Mouse (Mus musculus): ENCODE measurements around the gene Nfia. TPM values are rescaled to one million over a fixed set of nuclear protein-coding genes. Genes with fewer than 3 reads are reported as not detected.
A peak's percentile ranks its signal among the peaks of the same experiment; 100 is the strongest.

Gene Nfia
- polyA plus RNA-seq, 1 experiment from 2014 or later = 78.4 TPM

GRCm38 (mm10) chr4:97757207-97757977 is 15.1 kb upstream of the Nfia start:
- WGBS = under 1% methylated on average over 38 of the region's 38 CpGs
- H3K4me1 ChIP-seq (ENCODE audit: control insufficient read depth, insufficient read depth, low read length) = peaks cover 6% of the 10 kb centered on the region; the same call in 1 of the 2 replicates
- peak overlapping the region; percentile 41 for H3K4me3 ChIP-seq (ENCODE audit: low read depth, low read length)
- H3K36me3 ChIP-seq (ENCODE audit: control insufficient read depth, insufficient read depth, low read length) = no peaks in the 10 kb centered on the region
- peak; percentile 79 for ATAC-seq (ENCODE audit: insufficient number of reproducible peaks, insufficient read depth, low FRiP score, low read depth)
- no peaks in the 10 kb centered on the region for H3K9me3 ChIP-seq (ENCODE audit: control insufficient read depth, low read depth, low read length)
- peak overlapping the region; percentile 77 for H3K27ac ChIP-seq (ENCODE audit: low read length)
- H3K4me2 ChIP-seq (replicated peaks; ENCODE audit: low read depth, low read length) = peak overlapping the region; percentile 69
- no peaks in the 10 kb centered on the region for H3K27me3 ChIP-seq (ENCODE audit: control insufficient read depth, insufficient read depth, low read length)
- peak overlapping the region; percentile 39 for H3K9ac ChIP-seq (replicated peaks; ENCODE audit: low read depth, low read length)

GRCm38 (mm10) chr4:97757978-97758461 is 14.5 kb upstream of the Nfia start:
- Histone ChIP-seq H3K9ac (replicated peaks; ENCODE audit: low read depth, low read length) (peak overlapping the region; percentile 39; the same call in 1 of the 2 replicates), H3K9me3 (ENCODE audit: control insufficient read depth, low read depth, low read length) (no peaks in the 10 kb centered on the region), H3K27ac (ENCODE audit: low read length) (peak overlapping the region; percentile 77; the same call in 1 of the 2 replicates), H3K4me2 (replicated peaks; ENCODE audit: low read depth, low read length) (peak overlapping the region; percentile 69), H3K27me3 (ENCODE audit: control insufficient read depth, insufficient read depth, low read length) (no peaks in the 10 kb centered on the region), H3K4me3 (ENCODE audit: low read depth, low read length) (peak overlapping the region; percentile 41), H3K36me3 (ENCODE audit: control insufficient read depth, insufficient read depth, low read length) (no peaks in the 10 kb centered on the region), H3K4me1 (ENCODE audit: control insufficient read depth, insufficient read depth, low read length) (0 out of 2 replicates have a peak, but pooled peaks cover 3% of the 10 kb centered on the region)
- peak; percentile 57; the same call in 1 of the 2 replicates for ATAC-seq (ENCODE audit: insufficient number of reproducible peaks, insufficient read depth, low FRiP score, low read depth)
- 4% methylated on average over 14 of the region's 14 CpGs for WGBS

- Histone ChIP-seq H3K9ac (replicated peaks; ENCODE audit: low read depth, low read length) (no peak overlapping the region), H3K27me3 (ENCODE audit: control insufficient read depth, insufficient read depth, low read length) (no peaks in the 10 kb centered on the region), H3K4me3 (ENCODE audit: low read depth, low read length) (no peak overlapping the region), H3K4me2 (replicated peaks; ENCODE audit: low read depth, low read length) (peak overlapping the region; percentile 69), H3K9me3 (ENCODE audit: control insufficient read depth, low read depth, low read length) (no peaks in the 10 kb centered on the region), H3K4me1 (ENCODE audit: control insufficient read depth, insufficient read depth, low read length) (0 out of 2 replicates have a peak, but pooled peaks cover 3% of the 10 kb centered on the region), H3K27ac (ENCODE audit: low read length) (no peak overlapping the region), H3K36me3 (ENCODE audit: control insufficient read depth, insufficient read depth, low read length) (no peaks in the 10 kb centered on the region)
- ATAC-seq (ENCODE audit: insufficient number of reproducible peaks, insufficient read depth, low FRiP score, low read depth) = no peak
- WGBS = 53% methylated on average over 3 of the region's 3 CpGs
Observed at GRCm38 (mm10) chr4:97758661-97759060, 13.9 kb upstream of the Nfia start.

- Histone ChIP-seq H3K9me3 (ENCODE audit: control insufficient read depth, low read depth, low read length) (no peaks in the 10 kb centered on the region), H3K9ac (replicated peaks; ENCODE audit: low read depth, low read length) (no peak overlapping the region), H3K36me3 (ENCODE audit: control insufficient read depth, insufficient read depth, low read length) (no peaks in the 10 kb centered on the region), H3K4me1 (ENCODE audit: control insufficient read depth, insufficient read depth, low read length) (no peaks in the 10 kb centered on the region), H3K27me3 (ENCODE audit: control insufficient read depth, insufficient read depth, low read length) (no peaks in the 10 kb centered on the region), H3K4me3 (ENCODE audit: low read depth, low read length) (no peak overlapping the region), H3K4me2 (replicated peaks; ENCODE audit: low read depth, low read length) (no peak overlapping the region), H3K27ac (ENCODE audit: low read length) (no peak overlapping the region)
- ATAC-seq (ENCODE audit: insufficient number of reproducible peaks, insufficient read depth, low FRiP score, low read depth) = no peak
- WGBS = 22% methylated on average over 4 of the region's 4 CpGs
Observed at GRCm38 (mm10) chr4:97764616-97765015, 7.9 kb upstream of the Nfia start.

GRCm38 (mm10) chr4:97765341-97766020 is 7.1 kb upstream of the Nfia start:
- Histone ChIP-seq H3K36me3 (ENCODE audit: control insufficient read depth, insufficient read depth, low read length) (no peaks in the 10 kb centered on the region), H3K9ac (replicated peaks; ENCODE audit: low read depth, low read length) (no peak overlapping the region), H3K4me1 (ENCODE audit: control insufficient read depth, insufficient read depth, low read length) (no peaks in the 10 kb centered on the region), H3K27ac (ENCODE audit: low read length) (no peak overlapping the region), H3K9me3 (ENCODE audit: control insufficient read depth, low read depth, low read length) (no peaks in the 10 kb centered on the region), H3K4me2 (replicated peaks; ENCODE audit: low read depth, low read length) (no peak overlapping the region), H3K4me3 (ENCODE audit: low read depth, low read length) (no peak overlapping the region), H3K27me3 (ENCODE audit: control insufficient read depth, insufficient read depth, low read length) (no peaks in the 10 kb centered on the region)
- ATAC-seq (ENCODE audit: insufficient number of reproducible peaks, insufficient read depth, low FRiP score, low read depth) = no peak
- 78% methylated on average over 4 of the region's 4 CpGs for WGBS

- 90% methylated on average over 3 of the region's 3 CpGs for WGBS
- no peak overlapping the region for H3K4me3 ChIP-seq (ENCODE audit: low read depth, low read length)
- H3K27me3 ChIP-seq (ENCODE audit: control insufficient read depth, insufficient read depth, low read length) = no peaks in the 10 kb centered on the region
- H3K27ac ChIP-seq (ENCODE audit: low read length) = no peak overlapping the region
- no peak overlapping the region for H3K4me2 ChIP-seq (replicated peaks; ENCODE audit: low read depth, low read length)
- H3K4me1 ChIP-seq (ENCODE audit: control insufficient read depth, insufficient read depth, low read length) = no peaks in the 10 kb centered on the region
- ATAC-seq (ENCODE audit: insufficient number of reproducible peaks, insufficient read depth, low FRiP score, low read depth) = no peak
- no peaks in the 10 kb centered on the region for H3K36me3 ChIP-seq (ENCODE audit: control insufficient read depth, insufficient read depth, low read length)
- no peak overlapping the region for H3K9ac ChIP-seq (replicated peaks; ENCODE audit: low read depth, low read length)
- H3K9me3 ChIP-seq (ENCODE audit: control insufficient read depth, low read depth, low read length) = no peaks in the 10 kb centered on the region
Observed at GRCm38 (mm10) chr4:97766100-97766499, 6.4 kb upstream of the Nfia start.

GRCm38 (mm10) chr4:97767025-97767424 is 5.5 kb upstream of the Nfia start:
- Histone ChIP-seq H3K27ac (ENCODE audit: low read length) (no peak overlapping the region), H3K4me3 (ENCODE audit: low read depth, low read length) (no peak overlapping the region), H3K27me3 (ENCODE audit: control insufficient read depth, insufficient read depth, low read length) (no peaks in the 10 kb centered on the region), H3K9me3 (ENCODE audit: control insufficient read depth, low read depth, low read length) (no peaks in the 10 kb centered on the region), H3K4me1 (ENCODE audit: control insufficient read depth, insufficient read depth, low read length) (no peaks in the 10 kb centered on the region), H3K36me3 (ENCODE audit: control insufficient read depth, insufficient read depth, low read length) (no peaks in the 10 kb centered on the region), H3K4me2 (replicated peaks; ENCODE audit: low read depth, low read length) (no peak overlapping the region), H3K9ac (replicated peaks; ENCODE audit: low read depth, low read length) (no peak overlapping the region)
- WGBS = 69% methylated on average over 4 of the region's 4 CpGs
- ATAC-seq (ENCODE audit: insufficient number of reproducible peaks, insufficient read depth, low FRiP score, low read depth) = no peak

- 86% methylated on average over 5 of the region's 5 CpGs for WGBS
- Histone ChIP-seq H3K4me3 (ENCODE audit: low read depth, low read length) (no peak overlapping the region), H3K36me3 (ENCODE audit: control insufficient read depth, insufficient read depth, low read length) (no peaks in the 10 kb centered on the region), H3K27me3 (ENCODE audit: control insufficient read depth, insufficient read depth, low read length) (no peaks in the 10 kb centered on the region), H3K4me2 (replicated peaks; ENCODE audit: low read depth, low read length) (no peak overlapping the region), H3K9ac (replicated peaks; ENCODE audit: low read depth, low read length) (no peak overlapping the region), H3K9me3 (ENCODE audit: control insufficient read depth, low read depth, low read length) (no peaks in the 10 kb centered on the region), H3K4me1 (ENCODE audit: control insufficient read depth, insufficient read depth, low read length) (no peaks in the 10 kb centered on the region), H3K27ac (ENCODE audit: low read length) (no peak overlapping the region)
- ATAC-seq (ENCODE audit: insufficient number of reproducible peaks, insufficient read depth, low FRiP score, low read depth) = no peak
Observed at GRCm38 (mm10) chr4:97767516-97767915, 5.0 kb upstream of the Nfia start.

All from stomach, embryonic 14.5 days (tissue).